Mouse (Mus musculus): Measurements from ENCODE around the gene Crabp2. TPM values are rescaled to one million over a fixed set of nuclear protein-coding genes. Genes with fewer than 3 reads are reported as not detected.

Gene Crabp2
- total and polyA plus RNA-seq, 3 experiments: 0.38 to 1.0 TPM; not detected in 1

DNA sequence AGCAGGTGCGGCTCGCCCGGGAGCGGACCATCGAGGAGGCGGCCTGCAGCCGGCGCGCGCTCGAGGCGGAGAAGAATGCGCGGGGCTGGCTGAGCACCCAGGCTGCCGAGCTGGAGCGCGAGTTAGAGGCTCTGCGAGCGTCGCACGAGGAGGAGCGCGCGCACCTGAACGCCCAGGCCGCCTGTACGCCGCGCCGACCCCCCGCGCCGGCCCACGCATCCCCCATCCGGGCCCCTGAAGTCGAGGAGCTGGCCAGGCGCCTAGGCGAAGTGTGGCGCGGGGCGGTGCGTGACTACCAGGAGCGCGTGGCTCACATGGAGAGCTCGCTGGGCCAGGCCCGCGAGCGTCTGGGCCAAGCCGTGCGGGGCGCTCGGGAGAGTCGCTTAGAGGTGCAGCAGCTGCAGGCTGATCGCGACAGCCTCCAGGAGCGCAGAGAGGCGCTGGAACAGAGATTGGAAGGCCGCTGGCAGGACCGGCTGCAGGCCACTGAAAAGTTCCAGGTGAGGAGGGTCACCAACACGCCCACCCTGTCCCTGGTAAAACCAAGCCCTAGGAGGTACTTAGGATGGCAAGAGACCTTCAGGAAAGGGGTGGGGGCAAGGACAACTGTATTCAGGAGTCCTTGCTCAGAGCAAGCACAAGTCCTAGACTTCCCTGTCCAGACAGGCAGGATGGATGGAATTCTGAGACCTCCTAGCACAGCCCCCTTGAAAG is 23.2 kb downstream of the Crabp2 start:
- dilution Hi-C loops (cut with MboI; ENCODE audit: extremely low pct_ligation_motif_present, extremely low pct_unique_long_range_greater_than_20kb, low sequenced_read_pairs): no loop called here
- Histone ChIP-seq H3K36me3 (replicated peaks in 1 of 2; ENCODE audit: control insufficient read depth in 1 of 2, insufficient read depth in 1 of 2, low read length in 1 of 2) (no peaks in the 10 kb centered on the region), H3K79me2 (replicated peaks; ENCODE audit: control insufficient read depth, extremely low read depth, insufficient read depth, poor library complexity, severe bottlenecking) (no peaks in the 10 kb centered on the region), H3K4me1 (ENCODE audit: control insufficient read depth in 1 of 2, insufficient read depth in 2 of 2) (peaks cover 2 to 36% of the 10 kb centered on the region in 2 experiments; a peak in 2 of 4 replicates), H3K4me2 (ENCODE audit: insufficient read depth, low read depth, poor library complexity, severe bottlenecking) (no peak overlapping the region), H3K9me3 (replicated peaks; ENCODE audit: low read length) (peaks cover 10% of the 10 kb centered on the region), H3K27ac (ENCODE audit: insufficient read depth, low read depth) (no peak overlapping the region), H3K27me3 (replicated peaks) (peaks cover 36% of the 10 kb centered on the region), H3K9ac (ENCODE audit: insufficient read depth, low read depth) (no peak overlapping the region), H3K4me3 (replicated peaks in 1 of 3; ENCODE audit: low read depth in 2 of 3, low read length in 2 of 3, poor library complexity in 1 of 3) (no peak overlapping the region)
- TF ChIP-seq RCOR1 (conservative IDR thresholded peaks at IDR 0.05; ENCODE audit: low read depth, low read length): no peak
- TF ChIP-seq GABPA (IDR thresholded peaks at IDR 0.05; ENCODE audit: insufficient replicate concordance, low read depth, low read length): no peak
- no peak for TF ChIP-seq ELF1 (IDR thresholded peaks at IDR 0.05; ENCODE audit: low read depth, low read length)
- no peak for TF ChIP-seq UBTF (IDR thresholded peaks at IDR 0.05; ENCODE audit: low read depth, low read length)
- TF ChIP-seq TCF12 (IDR thresholded peaks at IDR 0.05; ENCODE audit: low read depth, low read length): no peak
- TF ChIP-seq PAX5 (IDR thresholded peaks at IDR 0.05; ENCODE audit: low read length): no peak
- TF ChIP-seq POLR2A (IDR thresholded peaks at IDR 0.05; ENCODE audit: low read depth, low read length): no peak
- no peak for TF ChIP-seq SMC3 (IDR thresholded peaks at IDR 0.05; ENCODE audit: low read depth, low read length)
- TF ChIP-seq SIN3A (IDR thresholded peaks at IDR 0.05; ENCODE audit: low read length): no peak
- no peak for TF ChIP-seq JUN (IDR thresholded peaks at IDR 0.05; ENCODE audit: insufficient read depth, low read depth, low read length)
- TF ChIP-seq RAD21 (IDR thresholded peaks at IDR 0.05; ENCODE audit: low read depth, low read length): no peak
- no peak for TF ChIP-seq JUND (conservative IDR thresholded peaks at IDR 0.05; ENCODE audit: low read depth, low read length)
- TF ChIP-seq MXI1 (IDR thresholded peaks at IDR 0.05; ENCODE audit: low read depth, low read length): no peak
- no peak for TF ChIP-seq USF1 (IDR thresholded peaks at IDR 0.05; ENCODE audit: low read depth, low read length)
- TF ChIP-seq MAFK (IDR thresholded peaks at IDR 0.05; ENCODE audit: insufficient replicate concordance, low read length): no peak
- in situ Hi-C loops (cut with MboI; ENCODE audit: low pct_ligation_motif_present, low pct_unique_long_range_greater_than_20kb, low sequenced_read_pairs): no loop called here
- DNase-seq (ENCODE audit: extremely low read depth): no peak

DNA sequence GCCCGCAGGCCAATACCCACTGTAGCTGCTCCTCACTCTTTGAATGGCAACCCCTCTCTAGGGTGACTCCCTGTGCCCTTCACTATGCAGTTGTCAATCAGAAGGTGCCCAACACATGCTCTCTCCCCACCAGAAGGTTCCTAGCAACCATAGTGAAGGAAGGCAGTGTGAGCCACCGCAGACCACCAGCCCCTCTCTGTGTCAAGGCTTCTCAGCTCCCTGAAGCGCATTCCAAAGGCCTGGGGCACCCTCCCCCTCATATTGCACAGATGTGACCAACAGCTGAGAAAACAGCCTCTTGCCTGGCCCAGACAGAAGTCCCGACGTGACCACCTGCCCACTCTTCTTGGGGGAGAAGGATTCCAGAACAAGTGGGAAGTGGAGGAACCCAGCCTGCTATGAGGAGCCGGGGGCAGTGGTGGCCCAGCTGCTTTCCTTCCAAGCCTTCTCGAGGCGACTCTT is 23.8 kb downstream of the Crabp2 start:
- Histone ChIP-seq H3K79me2 (replicated peaks; ENCODE audit: control insufficient read depth, extremely low read depth, insufficient read depth, poor library complexity, severe bottlenecking) (no peaks in the 10 kb centered on the region), H3K9ac (ENCODE audit: insufficient read depth, low read depth) (no peak overlapping the region), H3K27ac (ENCODE audit: insufficient read depth, low read depth) (no peak overlapping the region), H3K4me3 (replicated peaks in 1 of 3; ENCODE audit: low read depth in 2 of 3, low read length in 2 of 3, poor library complexity in 1 of 3) (no peak overlapping the region), H3K4me1 (ENCODE audit: control insufficient read depth in 1 of 2, insufficient read depth in 2 of 2) (peaks cover 2 to 41% of the 10 kb centered on the region in 2 experiments; a peak in 2 of 4 replicates), H3K27me3 (replicated peaks) (peaks cover 34% of the 10 kb centered on the region), H3K4me2 (ENCODE audit: insufficient read depth, low read depth, poor library complexity, severe bottlenecking) (no peak overlapping the region), H3K9me3 (replicated peaks; ENCODE audit: low read length) (peaks cover 10% of the 10 kb centered on the region), H3K36me3 (replicated peaks in 1 of 2; ENCODE audit: control insufficient read depth in 1 of 2, insufficient read depth in 1 of 2, low read length in 1 of 2) (no peaks in the 10 kb centered on the region)
- dilution Hi-C loops (cut with MboI; ENCODE audit: extremely low pct_ligation_motif_present, extremely low pct_unique_long_range_greater_than_20kb, low sequenced_read_pairs): no loop called here
- in situ Hi-C loops (cut with MboI; ENCODE audit: low pct_ligation_motif_present, low pct_unique_long_range_greater_than_20kb, low sequenced_read_pairs): no loop called here
- TF ChIP-seq MYC (IDR thresholded peaks at IDR 0.05; ENCODE audit: low read depth, low read length) (no peak), HCFC1 (IDR thresholded peaks at IDR 0.05; ENCODE audit: low read depth, low read length) (no peak), NELFE (IDR thresholded peaks at IDR 0.05; ENCODE audit: low read depth, low read length) (no peak), ZC3H11A (IDR thresholded peaks at IDR 0.05; ENCODE audit: low read depth, low read length) (no peak), E2F4 (IDR thresholded peaks at IDR 0.05; ENCODE audit: insufficient replicate concordance, low read depth, low read length) (no peak), CTCF (conservative IDR thresholded peaks at IDR 0.05 in 1 of 2, IDR thresholded peaks at IDR 0.05 in 1 of 2; ENCODE audit: low read depth in 2 of 2, low read length in 2 of 2) (no peak), ELF1 (IDR thresholded peaks at IDR 0.05; ENCODE audit: low read depth, low read length) (no peak), ZNF384 (IDR thresholded peaks at IDR 0.05; ENCODE audit: low read depth, low read length) (no peak), RCOR1 (conservative IDR thresholded peaks at IDR 0.05; ENCODE audit: low read depth, low read length) (no peak), CHD2 (IDR thresholded peaks at IDR 0.05; ENCODE audit: low read length) (no peak), ZMIZ1 (IDR thresholded peaks at IDR 0.05; ENCODE audit: low read depth, low read length) (no peak), RAD21 (IDR thresholded peaks at IDR 0.05; ENCODE audit: low read depth, low read length) (no peak)
- no peak for DNase-seq (ENCODE audit: extremely low read depth)
